Mouse (Mus musculus): Measurements from ENCODE around the gene Sik2. TPM values are rescaled to one million over a fixed set of nuclear protein-coding genes. Genes with fewer than 3 reads are reported as not detected.

Sik2 gene
- polyA plus RNA-seq, 1 experiment = 1.0 TPM

GRCm38 (mm10) chr9:50855780-50856179, 153.1 kb downstream of the Sik2 start:
- H3K36me3 ChIP-seq (ENCODE audit: control insufficient read depth) = peaks cover 26% of the 10 kb centered on the region
- no peaks in the 10 kb centered on the region for H3K9me3 ChIP-seq (ENCODE audit: control insufficient read depth, low read length)
- TF ChIP-seq GATA1 (IDR thresholded peaks at IDR 0.05; ENCODE audit: low read length) = no peak
- no peak for TF ChIP-seq TAL1 (IDR thresholded peaks at IDR 0.05; ENCODE audit: low read length)
- peak overlapping the region; percentile 87 for H3K4me3 ChIP-seq (replicated peaks)
- H3K4me1 ChIP-seq (ENCODE audit: control insufficient read depth) = peaks cover 85% of the 10 kb centered on the region
- no peaks in the 10 kb centered on the region for H3K27me3 ChIP-seq (ENCODE audit: control insufficient read depth)

GRCm38 (mm10) chr9:50855133-50855766, 153.6 kb downstream of the Sik2 start:
- H3K9me3 ChIP-seq (ENCODE audit: control insufficient read depth, low read length) = no peaks in the 10 kb centered on the region
- H3K4me3 ChIP-seq (replicated peaks) = peak overlapping the region; percentile 87
- H3K36me3 ChIP-seq (ENCODE audit: control insufficient read depth) = peaks cover 21% of the 10 kb centered on the region
- H3K27me3 ChIP-seq (ENCODE audit: control insufficient read depth) = no peaks in the 10 kb centered on the region
- TF ChIP-seq GATA1 (IDR thresholded peaks at IDR 0.05; ENCODE audit: low read length) = peak; percentile 63
- peak; percentile 26; the same call in 1 of the 3 replicates for TF ChIP-seq TAL1 (IDR thresholded peaks at IDR 0.05; ENCODE audit: low read length)
- H3K4me1 ChIP-seq (ENCODE audit: control insufficient read depth) = peaks cover 86% of the 10 kb centered on the region

GRCm38 (mm10) chr9:50854376-50854775, 154.5 kb downstream of the Sik2 start:
- Histone ChIP-seq H3K27me3 (ENCODE audit: control insufficient read depth) (no peaks in the 10 kb centered on the region), H3K9me3 (ENCODE audit: control insufficient read depth, low read length) (no peaks in the 10 kb centered on the region), H3K4me3 (replicated peaks) (peak overlapping the region; percentile 87), H3K36me3 (ENCODE audit: control insufficient read depth) (peaks cover 12% of the 10 kb centered on the region), H3K4me1 (ENCODE audit: control insufficient read depth) (peaks cover 85% of the 10 kb centered on the region)
- TF ChIP-seq GATA1 (IDR thresholded peaks at IDR 0.05; ENCODE audit: low read length) = peak; percentile 72
- peak; percentile 64 for TF ChIP-seq TAL1 (IDR thresholded peaks at IDR 0.05; ENCODE audit: low read length)

- Histone ChIP-seq H3K27me3 (ENCODE audit: control insufficient read depth) (no peaks in the 10 kb centered on the region), H3K9me3 (ENCODE audit: control insufficient read depth, low read length) (no peaks in the 10 kb centered on the region), H3K4me1 (ENCODE audit: control insufficient read depth) (peaks cover 88% of the 10 kb centered on the region), H3K36me3 (ENCODE audit: control insufficient read depth) (no peaks in the 10 kb centered on the region; the same call in 1 of the 2 replicates), H3K4me3 (replicated peaks) (no peak overlapping the region)
- TF ChIP-seq GATA1 (IDR thresholded peaks at IDR 0.05; ENCODE audit: low read length) (no peak), TAL1 (IDR thresholded peaks at IDR 0.05; ENCODE audit: low read length) (no peak)
Observed at GRCm38 (mm10) chr9:50852634-50853349, 156.1 kb downstream of the Sik2 start.

- Histone ChIP-seq H3K9me3 (ENCODE audit: control insufficient read depth, low read length) (no peaks in the 10 kb centered on the region), H3K4me1 (ENCODE audit: control insufficient read depth) (peaks cover 76% of the 10 kb centered on the region), H3K27me3 (ENCODE audit: control insufficient read depth) (no peaks in the 10 kb centered on the region), H3K4me3 (replicated peaks) (no peak overlapping the region), H3K36me3 (ENCODE audit: control insufficient read depth) (no peaks in the 10 kb centered on the region; the same call in 1 of the 2 replicates)
- TF ChIP-seq GATA1 (IDR thresholded peaks at IDR 0.05; ENCODE audit: low read length) (no peak), TAL1 (IDR thresholded peaks at IDR 0.05; ENCODE audit: low read length) (no peak)
Observed at GRCm38 (mm10) chr9:50850713-50851112, 158.2 kb downstream of the Sik2 start.

GRCm38 (mm10) chr9:50850271-50850670, 158.6 kb downstream of the Sik2 start:
- no peak for TF ChIP-seq TAL1 (IDR thresholded peaks at IDR 0.05; ENCODE audit: low read length)
- TF ChIP-seq GATA1 (IDR thresholded peaks at IDR 0.05; ENCODE audit: low read length) = no peak
- peaks cover 72% of the 10 kb centered on the region for H3K4me1 ChIP-seq (ENCODE audit: control insufficient read depth)
- no peaks in the 10 kb centered on the region for H3K9me3 ChIP-seq (ENCODE audit: control insufficient read depth, low read length)
- H3K36me3 ChIP-seq (ENCODE audit: control insufficient read depth) = peaks cover 2% of the 10 kb centered on the region; the same call in 1 of the 2 replicates
- no peak overlapping the region for H3K4me3 ChIP-seq (replicated peaks)
- no peaks in the 10 kb centered on the region for H3K27me3 ChIP-seq (ENCODE audit: control insufficient read depth)

- peaks cover 66% of the 10 kb centered on the region for H3K4me1 ChIP-seq (ENCODE audit: control insufficient read depth)
- no peak for TF ChIP-seq TAL1 (IDR thresholded peaks at IDR 0.05; ENCODE audit: low read length)
- TF ChIP-seq GATA1 (IDR thresholded peaks at IDR 0.05; ENCODE audit: low read length) = no peak
- H3K27me3 ChIP-seq (ENCODE audit: control insufficient read depth) = no peaks in the 10 kb centered on the region
- peaks cover 2% of the 10 kb centered on the region; the same call in 1 of the 2 replicates for H3K36me3 ChIP-seq (ENCODE audit: control insufficient read depth)
- no peak overlapping the region for H3K4me3 ChIP-seq (replicated peaks)
- H3K9me3 ChIP-seq (ENCODE audit: control insufficient read depth, low read length) = no peaks in the 10 kb centered on the region
Observed at GRCm38 (mm10) chr9:50849755-50850154, 159.1 kb downstream of the Sik2 start.

GRCm38 (mm10) chr9:50849249-50849648, 159.6 kb downstream of the Sik2 start:
- TF ChIP-seq TAL1 (IDR thresholded peaks at IDR 0.05; ENCODE audit: low read length) (no peak), GATA1 (IDR thresholded peaks at IDR 0.05; ENCODE audit: low read length) (no peak)
- no peaks in the 10 kb centered on the region for H3K9me3 ChIP-seq (ENCODE audit: control insufficient read depth, low read length)
- H3K36me3 ChIP-seq (ENCODE audit: control insufficient read depth) = peaks cover 6% of the 10 kb centered on the region
- no peaks in the 10 kb centered on the region for H3K27me3 ChIP-seq (ENCODE audit: control insufficient read depth)
- H3K4me1 ChIP-seq (ENCODE audit: control insufficient read depth) = peaks cover 61% of the 10 kb centered on the region
- no peak overlapping the region for H3K4me3 ChIP-seq (replicated peaks)

- Histone ChIP-seq H3K36me3 (ENCODE audit: control insufficient read depth) (peaks cover 11% of the 10 kb centered on the region), H3K27me3 (ENCODE audit: control insufficient read depth) (no peaks in the 10 kb centered on the region), H3K4me3 (replicated peaks) (no peak overlapping the region), H3K4me1 (ENCODE audit: control insufficient read depth) (peaks cover 57% of the 10 kb centered on the region), H3K9me3 (ENCODE audit: control insufficient read depth, low read length) (no peaks in the 10 kb centered on the region)
- no peak for TF ChIP-seq GATA1 (IDR thresholded peaks at IDR 0.05; ENCODE audit: low read length)
- TF ChIP-seq TAL1 (IDR thresholded peaks at IDR 0.05; ENCODE audit: low read length) = no peak
Observed at GRCm38 (mm10) chr9:50848821-50849220, 160.1 kb downstream of the Sik2 start.

Data from erythroblast, embryonic 14.5 days (primary cell).